Mouse (Mus musculus) heart, embryonic 11.5 days (tissue): ENCODE measurements at regions not wholly inside any gene's neighbourhood (a gene's known extent, or its start where the extent isn't known, plus 50 kb on each side); places are given as distances from the start of the nearest gene placed in this dataset.

Experiments
- ATAC-seq: fragments of 200-750 bp; cut with Nextera tagmentation; replicated peaks from 2 replicates; pipeline ENCODE4 v1.8.0; 2017; ENCODE audit warnings: moderate library complexity; ENCODE audit not compliant: insufficient number of reproducible peaks, low FRiP score, low TSS enrichment
- H3K27ac ChIP-seq: fragments of 300-500 bp; sonication (generic); 2 replicates; pipeline ENCODE4 v1.5.1; 2014; ENCODE audit warnings: mild to moderate bottlenecking, low read depth, low read length
- H3K27me3 ChIP-seq: fragments of 300-500 bp; sonication (generic); 2 replicates; pipeline ENCODE4 v1.6.1; 2014; ENCODE audit warnings: mild to moderate bottlenecking, low read length, mixed read lengths; ENCODE audit not compliant: control insufficient read depth, insufficient read depth
- H3K36me3 ChIP-seq: fragments of 300-500 bp; sonication (generic); 2 replicates; pipeline ENCODE4 v1.6.1; 2014; ENCODE audit warnings: mild to moderate bottlenecking, low read length, moderate library complexity, mixed read lengths; ENCODE audit not compliant: control insufficient read depth, insufficient read depth
- H3K4me1 ChIP-seq: fragments of 300-500 bp; sonication (generic); 2 replicates; pipeline ENCODE4 v1.6.1; 2014; ENCODE audit warnings: low read length; ENCODE audit not compliant: control insufficient read depth, insufficient read depth
- H3K4me2 ChIP-seq: fragments of 300-500 bp; sonication (generic); 2 replicates; pipeline ENCODE4 v1.6.1; 2014; ENCODE audit warnings: mild to moderate bottlenecking, moderate library complexity
- H3K4me3 ChIP-seq: fragments of 300-500 bp; sonication (generic); 2 replicates; pipeline ENCODE4 v1.5.1; 2014; ENCODE audit warnings: low read depth, low read length
- H3K9ac ChIP-seq: fragments of 300-500 bp; sonication (generic); 2 replicates; pipeline ENCODE4 v1.6.1; 2014; ENCODE audit warnings: mild to moderate bottlenecking, low read depth, low read length, moderate library complexity
- H3K9me3 ChIP-seq: fragments of 300-500 bp; sonication (generic); replicated peaks from 2 replicates; pipeline ENCODE4 v1.6.1; 2016; ENCODE audit warnings: low read length; ENCODE audit not compliant: control insufficient read depth
- WGBS: fragments of 180-500 bp; shearing (Covaris S2); extraction: QIAGEN DNeasy Blood & Tissue Kit; methylation state at CpG from one replicate; pipeline ENCODE4 v1.1.7; 2014; ENCODE audit not compliant: insufficient replicate concordance; 5-methylcytosine and 5-hydroxymethylcytosine counted together

DNA sequence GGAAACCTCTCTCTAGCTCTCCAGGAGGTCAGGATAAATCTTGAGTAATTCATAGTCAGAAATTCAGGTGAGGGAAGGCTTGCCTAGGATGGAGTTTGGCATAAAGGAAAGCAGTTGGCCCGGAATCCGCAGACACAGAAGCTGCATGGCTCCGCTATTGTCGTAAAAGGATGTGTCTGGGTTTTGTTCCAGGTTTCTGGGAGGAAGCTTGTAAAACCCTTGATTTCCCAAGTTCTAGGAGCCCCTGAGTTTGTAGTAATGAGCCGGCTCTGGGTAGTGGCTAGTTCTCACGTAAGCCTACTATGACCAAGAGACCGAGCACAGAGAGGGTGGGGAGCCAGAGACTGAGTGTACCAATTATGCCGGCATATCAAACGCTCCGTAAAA lies 52.7 kb upstream of the Gm21915 start:
- WGBS = 30% methylated on average over 10 of the region's 10 CpGs
- Histone ChIP-seq H3K9me3 (no peaks in the 10 kb centered on the region), H3K36me3 (no peaks in the 10 kb centered on the region), H3K4me3 (peak overlapping the region; percentile 39), H3K4me1 (peaks cover 9% of the 10 kb centered on the region), H3K9ac (0 out of 2 replicates have a peak overlapping the region, but pooled peaks have one; percentile 54), H3K27me3 (no peaks in the 10 kb centered on the region), H3K27ac (no peak overlapping the region), H3K4me2 (peak overlapping the region; percentile 69)
- ATAC-seq = no peak

DNA sequence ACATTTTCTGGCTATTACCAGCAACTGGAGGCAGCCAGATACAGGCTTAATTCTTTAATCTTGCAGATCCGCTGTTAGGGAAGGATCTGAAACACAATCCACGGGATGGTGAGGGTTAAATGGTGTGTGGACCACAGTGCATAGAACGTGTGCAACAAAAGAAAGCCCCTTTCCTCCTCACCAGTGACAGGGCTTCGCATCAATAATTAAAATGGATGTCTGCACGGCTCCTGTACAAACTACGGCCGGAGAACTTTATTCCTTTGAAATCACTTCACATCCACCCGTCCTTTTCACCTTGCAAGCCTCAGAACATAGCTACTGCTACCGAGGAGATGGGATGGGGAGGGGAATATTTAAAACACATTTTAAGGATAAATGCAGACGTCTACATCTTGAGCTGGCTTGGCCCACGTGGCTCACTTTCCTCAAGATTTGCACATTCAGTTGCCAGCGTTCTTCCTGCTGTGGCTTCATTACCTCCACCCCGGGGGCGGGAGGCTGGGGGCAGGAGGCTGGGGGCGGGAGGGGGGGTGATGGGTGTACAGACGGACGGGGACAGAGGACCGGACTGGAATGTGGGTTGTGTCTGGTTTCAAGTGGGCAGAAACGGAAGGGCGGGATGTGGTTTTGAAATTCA lies 53.3 kb upstream of the Gm21915 start:
- no peaks in the 10 kb centered on the region for H3K9me3 ChIP-seq
- H3K27me3 ChIP-seq = no peaks in the 10 kb centered on the region
- H3K27ac ChIP-seq = no peak overlapping the region
- WGBS = 5% methylated on average over 20 of the region's 20 CpGs
- peak overlapping the region; percentile 54; the same call in 1 of the 2 replicates for H3K9ac ChIP-seq
- H3K4me3 ChIP-seq = peak overlapping the region; percentile 39
- no peak for ATAC-seq
- H3K4me2 ChIP-seq = peak overlapping the region; percentile 69
- H3K36me3 ChIP-seq = no peaks in the 10 kb centered on the region
- H3K4me1 ChIP-seq = peaks cover 9% of the 10 kb centered on the region

DNA sequence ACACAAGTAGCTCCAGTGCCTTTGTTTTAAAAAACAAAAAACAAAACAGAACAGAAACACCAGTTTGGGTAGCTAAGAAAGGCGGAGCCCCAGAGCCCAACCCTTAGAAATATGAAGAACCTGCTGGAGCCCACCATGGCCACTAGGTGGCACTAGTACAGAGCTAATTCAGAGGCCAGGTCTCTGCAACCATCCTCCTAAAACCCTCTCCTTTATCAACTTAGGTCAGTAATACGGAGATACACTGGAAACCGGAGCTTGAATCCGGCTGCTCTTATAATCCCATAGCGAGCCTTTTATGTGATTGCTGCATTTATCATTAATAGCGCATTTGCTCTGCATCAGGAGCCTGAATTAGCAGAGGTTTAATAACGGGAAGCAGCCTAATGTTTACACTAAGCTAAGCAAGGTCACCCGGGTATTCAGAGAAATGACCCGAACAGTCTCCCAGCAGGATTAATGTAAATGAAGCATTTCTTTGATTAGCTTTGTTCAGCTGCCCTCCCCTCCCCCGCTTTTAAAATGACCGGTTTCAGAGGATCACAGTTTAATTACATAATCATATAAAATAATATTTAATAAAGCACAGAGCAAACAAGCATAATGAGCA lies 53.9 kb upstream of the Gm21915 start:
- no peak overlapping the region for H3K27ac ChIP-seq
- peak overlapping the region; percentile 39 for H3K4me3 ChIP-seq
- WGBS = 2% methylated on average over 11 of the region's 11 CpGs
- H3K9ac ChIP-seq = peak overlapping the region; percentile 54; the same call in 1 of the 2 replicates
- H3K36me3 ChIP-seq = no peaks in the 10 kb centered on the region
- 0 out of 2 replicates have a peak, but pooled peaks cover 3% of the 10 kb centered on the region for H3K9me3 ChIP-seq
- peak overlapping the region; percentile 69 for H3K4me2 ChIP-seq
- peaks cover 9% of the 10 kb centered on the region for H3K4me1 ChIP-seq
- ATAC-seq = no peak
- H3K27me3 ChIP-seq = no peaks in the 10 kb centered on the region

DNA sequence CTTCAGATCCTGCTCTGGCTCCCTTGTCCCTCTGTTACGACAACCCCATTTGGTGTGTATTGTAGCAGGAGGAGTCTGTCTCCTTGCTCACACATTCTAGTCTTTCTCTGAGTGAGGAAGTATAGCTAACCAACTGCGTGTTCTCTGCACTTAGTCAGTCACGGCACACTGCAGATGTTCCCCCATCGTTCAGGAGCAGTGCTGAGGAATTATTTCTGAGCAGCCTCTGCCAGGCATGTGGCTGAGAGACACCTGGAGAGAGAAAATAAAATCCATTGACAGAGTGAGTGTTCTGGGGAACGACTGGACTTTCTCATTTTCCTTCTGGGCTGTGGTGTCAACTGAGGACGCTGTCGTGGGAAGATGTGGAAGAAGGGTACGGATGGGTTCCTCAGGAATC lies 54.5 kb upstream of the Gm21915 start:
- peaks cover 9% of the 10 kb centered on the region for H3K4me1 ChIP-seq
- 0 out of 2 replicates have a peak, but pooled peaks cover 4% of the 10 kb centered on the region for H3K9me3 ChIP-seq
- WGBS = 32% methylated on average over 8 of the region's 8 CpGs
- no peaks in the 10 kb centered on the region for H3K27me3 ChIP-seq
- ATAC-seq = no peak
- H3K4me2 ChIP-seq = no peak overlapping the region
- no peak overlapping the region for H3K4me3 ChIP-seq
- H3K36me3 ChIP-seq = no peaks in the 10 kb centered on the region
- no peak overlapping the region for H3K27ac ChIP-seq
- no peak overlapping the region for H3K9ac ChIP-seq

DNA sequence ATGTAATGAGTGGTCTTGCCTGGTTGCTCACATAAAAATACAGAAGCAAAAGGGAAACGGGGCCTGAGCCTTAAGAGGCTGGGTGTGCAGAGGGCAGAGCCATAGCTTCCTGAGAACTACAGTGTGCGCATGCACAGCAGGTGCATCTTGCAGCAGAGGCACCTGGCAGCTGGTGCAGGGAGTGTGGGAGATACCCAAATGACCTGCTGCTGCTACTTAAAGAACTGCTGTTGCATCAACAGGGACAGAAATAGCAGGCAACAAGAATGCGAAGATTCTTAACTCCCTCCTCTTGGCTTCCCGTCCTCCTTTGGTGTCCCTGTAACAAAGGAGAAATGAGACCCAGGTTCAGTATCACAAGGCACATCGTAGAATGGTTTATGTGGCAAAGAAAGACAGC lies 56.3 kb upstream of the Gm21915 start:
- Histone ChIP-seq H3K9me3 (0 out of 2 replicates have a peak, but pooled peaks cover 4% of the 10 kb centered on the region), H3K27me3 (no peaks in the 10 kb centered on the region), H3K4me1 (peaks cover 9% of the 10 kb centered on the region), H3K4me3 (no peak overlapping the region), H3K9ac (no peak overlapping the region), H3K27ac (no peak overlapping the region), H3K36me3 (no peaks in the 10 kb centered on the region), H3K4me2 (no peak overlapping the region)
- 51% methylated on average over 5 of the region's 5 CpGs for WGBS
- no peak for ATAC-seq

DNA sequence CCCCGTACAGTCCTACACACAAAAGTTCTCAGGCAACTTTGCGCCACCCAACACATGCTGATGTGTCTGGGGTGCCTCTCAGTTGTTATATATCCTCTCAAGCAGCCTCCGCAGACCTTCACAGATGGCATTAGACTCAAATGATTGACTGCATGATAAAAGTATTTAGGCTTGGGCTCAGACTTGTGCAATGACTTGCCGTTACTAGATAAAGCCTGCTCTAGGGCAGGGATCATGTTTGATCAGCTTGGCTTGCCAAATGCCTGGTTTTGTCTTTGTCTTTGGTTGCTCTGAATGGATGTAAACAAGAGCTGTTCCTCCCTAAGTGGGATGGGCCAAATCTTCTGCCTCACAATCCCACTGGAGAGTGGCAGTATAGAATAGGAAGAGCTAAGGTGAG lies 57.2 kb upstream of the Gm21915 start:
- H3K9me3 ChIP-seq = 0 out of 2 replicates have a peak, but pooled peaks cover 4% of the 10 kb centered on the region
- H3K4me1 ChIP-seq = peaks cover 9% of the 10 kb centered on the region
- 78% methylated on average over 4 of the region's 4 CpGs for WGBS
- H3K9ac ChIP-seq = no peak overlapping the region
- no peak overlapping the region for H3K27ac ChIP-seq
- no peak for ATAC-seq
- H3K4me3 ChIP-seq = no peak overlapping the region
- no peaks in the 10 kb centered on the region for H3K36me3 ChIP-seq
- H3K4me2 ChIP-seq = no peak overlapping the region
- no peaks in the 10 kb centered on the region for H3K27me3 ChIP-seq

DNA sequence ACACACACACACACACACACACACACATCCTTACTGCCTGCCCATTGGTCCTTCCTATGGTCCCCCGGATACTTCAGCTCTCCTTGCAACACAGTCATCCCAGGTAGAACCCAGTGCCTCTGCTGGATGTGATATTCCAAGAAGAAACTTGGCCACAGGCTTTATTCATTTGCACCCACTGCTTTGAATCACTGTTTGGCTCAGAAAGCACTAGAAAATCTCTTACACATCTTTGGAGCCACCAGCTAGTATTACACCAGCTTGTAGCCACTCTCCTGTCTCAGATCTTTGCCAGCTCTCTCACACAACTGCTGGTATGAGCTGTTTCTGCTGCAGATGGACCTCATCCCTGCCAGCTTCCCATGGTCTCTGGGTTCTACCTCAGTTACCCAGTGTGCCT lies 57.7 kb upstream of the Gm21915 start:
- 79% methylated on average over 1 of the region's 1 CpGs for WGBS
- H3K4me1 ChIP-seq = peaks cover 9% of the 10 kb centered on the region
- H3K27me3 ChIP-seq = no peaks in the 10 kb centered on the region
- no peak for ATAC-seq
- H3K27ac ChIP-seq = no peak overlapping the region
- no peaks in the 10 kb centered on the region for H3K36me3 ChIP-seq
- no peak overlapping the region for H3K4me2 ChIP-seq
- H3K9ac ChIP-seq = no peak overlapping the region
- H3K4me3 ChIP-seq = no peak overlapping the region
- 0 out of 2 replicates have a peak, but pooled peaks cover 4% of the 10 kb centered on the region for H3K9me3 ChIP-seq

DNA sequence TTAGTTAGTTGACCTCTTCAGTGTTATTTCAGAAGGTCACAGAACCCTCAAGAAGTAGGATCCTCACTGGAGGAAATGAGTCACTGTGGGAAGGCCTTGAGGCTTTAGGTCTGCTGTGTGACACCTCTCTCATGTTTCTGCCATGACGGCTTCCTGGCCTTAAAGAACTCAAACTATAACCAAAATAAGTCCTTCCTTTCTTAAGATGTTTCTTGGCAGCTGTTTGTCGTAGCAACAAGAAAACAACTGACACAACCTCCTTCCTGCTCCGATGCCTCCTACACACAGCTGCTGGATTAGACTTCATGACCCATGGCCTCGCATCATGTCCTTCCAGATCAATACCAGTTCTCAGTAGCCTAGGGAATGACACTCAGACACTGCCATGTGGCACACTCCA lies 58.1 kb upstream of the Gm21915 start:
- Histone ChIP-seq H3K36me3 (no peaks in the 10 kb centered on the region), H3K9me3 (0 out of 2 replicates have a peak, but pooled peaks cover 4% of the 10 kb centered on the region), H3K27ac (no peak overlapping the region), H3K4me3 (no peak overlapping the region), H3K27me3 (no peaks in the 10 kb centered on the region), H3K4me1 (peaks cover 8% of the 10 kb centered on the region), H3K4me2 (no peak overlapping the region), H3K9ac (no peak overlapping the region)
- no peak for ATAC-seq
- WGBS = 74% methylated on average over 4 of the region's 4 CpGs

DNA sequence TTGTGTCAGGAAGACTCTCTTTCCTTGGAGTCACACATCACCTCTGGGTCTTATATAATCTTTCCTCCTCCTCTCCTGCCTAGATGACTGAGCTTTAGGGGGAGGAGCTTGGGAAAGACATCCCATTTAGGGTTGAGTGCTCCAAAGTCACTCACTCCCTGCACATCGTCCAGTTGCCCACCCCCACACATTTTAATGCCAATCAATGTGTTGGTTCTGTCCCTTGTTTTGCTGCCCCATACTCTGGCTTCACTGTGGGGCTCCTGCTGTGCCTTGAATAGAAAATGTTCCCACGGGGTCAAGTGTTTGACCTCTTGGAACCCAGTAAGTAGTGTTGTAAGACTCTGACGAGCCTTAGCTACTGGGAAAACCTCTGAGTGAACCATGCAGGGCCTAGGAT lies 58.8 kb upstream of the Gm21915 start:
- ATAC-seq = no peak
- Histone ChIP-seq H3K36me3 (no peaks in the 10 kb centered on the region), H3K27me3 (no peaks in the 10 kb centered on the region), H3K4me3 (no peak overlapping the region), H3K9ac (no peak overlapping the region), H3K9me3 (0 out of 2 replicates have a peak, but pooled peaks cover 4% of the 10 kb centered on the region), H3K4me1 (peaks cover under 1% of the 10 kb centered on the region), H3K27ac (no peak overlapping the region), H3K4me2 (no peak overlapping the region)
- WGBS = 64% methylated on average over 3 of the region's 3 CpGs
